Mouse (Mus musculus): ENCODE results near the gene Ndufa4l2. TPM values are rescaled to one million over a fixed set of nuclear protein-coding genes. Genes with fewer than 3 reads are reported as not detected.
A peak's percentile ranks its signal among the peaks of the same experiment; 100 is the strongest.

Gene Ndufa4l2
- polyA plus RNA-seq, 1 experiment = 13.0 TPM

DNA sequence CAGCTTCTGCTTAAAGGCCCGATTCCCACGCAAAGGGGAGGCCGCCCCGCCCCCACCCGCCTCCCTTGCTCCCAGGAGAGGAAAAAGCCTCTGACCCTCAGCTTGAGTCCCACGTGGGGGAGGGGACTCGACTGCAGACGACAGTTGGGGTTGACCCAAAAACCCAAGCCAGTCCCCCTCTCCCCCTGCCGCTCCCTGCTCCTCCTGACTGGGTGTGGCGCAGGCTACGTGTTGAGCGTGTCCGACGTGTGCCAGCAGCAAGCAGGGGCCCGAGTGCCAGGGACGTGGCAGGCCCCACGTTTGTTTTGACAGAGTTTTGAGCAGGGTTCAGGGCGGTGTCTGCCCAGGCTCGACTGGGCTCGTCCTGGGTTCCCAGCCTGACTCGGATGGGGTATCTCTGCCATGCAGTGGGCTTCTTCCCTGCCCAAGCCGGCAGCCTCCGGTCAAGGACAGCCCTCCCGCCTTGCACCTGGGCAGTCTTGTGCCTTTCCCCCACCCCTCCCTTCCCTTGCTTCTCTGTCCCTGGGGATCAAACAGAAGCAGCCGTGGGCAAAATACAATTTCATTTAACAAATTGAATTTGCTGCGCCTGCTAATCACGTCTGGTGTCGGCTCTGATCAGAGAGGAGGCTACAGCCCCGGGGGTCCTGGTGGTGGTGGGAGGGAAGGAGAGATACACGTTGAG, 2.0 kb downstream of the Ndufa4l2 start:
- no peak for TF ChIP-seq POLR2A (IDR thresholded peaks at IDR 0.05; ENCODE audit: borderline replicate concordance, extremely low read depth, insufficient read depth, insufficient read length, poor library complexity, severe bottlenecking)
- no peak for TF ChIP-seq CTCF (IDR thresholded peaks at IDR 0.05; ENCODE audit: borderline replicate concordance, extremely low read depth, insufficient read depth, insufficient read length)
- DNase-seq (ENCODE audit: low read depth) = peak; percentile 61

- TF ChIP-seq CTCF (IDR thresholded peaks at IDR 0.05; ENCODE audit: borderline replicate concordance, extremely low read depth, insufficient read depth, insufficient read length) (no peak), POLR2A (IDR thresholded peaks at IDR 0.05; ENCODE audit: borderline replicate concordance, extremely low read depth, insufficient read depth, insufficient read length, poor library complexity, severe bottlenecking) (no peak)
- no peak for DNase-seq (ENCODE audit: low read depth)
Observed at GRCm38 (mm10) chr10:127517941-127518340, 3.2 kb downstream of the Ndufa4l2 start.

- TF ChIP-seq POLR2A (IDR thresholded peaks at IDR 0.05; ENCODE audit: borderline replicate concordance, extremely low read depth, insufficient read depth, insufficient read length, poor library complexity, severe bottlenecking) (no peak), CTCF (IDR thresholded peaks at IDR 0.05; ENCODE audit: borderline replicate concordance, extremely low read depth, insufficient read depth, insufficient read length) (no peak)
- no peak for DNase-seq (ENCODE audit: low read depth)
Observed at GRCm38 (mm10) chr10:127519041-127519701, 4.4 kb downstream of the Ndufa4l2 start.

DNA sequence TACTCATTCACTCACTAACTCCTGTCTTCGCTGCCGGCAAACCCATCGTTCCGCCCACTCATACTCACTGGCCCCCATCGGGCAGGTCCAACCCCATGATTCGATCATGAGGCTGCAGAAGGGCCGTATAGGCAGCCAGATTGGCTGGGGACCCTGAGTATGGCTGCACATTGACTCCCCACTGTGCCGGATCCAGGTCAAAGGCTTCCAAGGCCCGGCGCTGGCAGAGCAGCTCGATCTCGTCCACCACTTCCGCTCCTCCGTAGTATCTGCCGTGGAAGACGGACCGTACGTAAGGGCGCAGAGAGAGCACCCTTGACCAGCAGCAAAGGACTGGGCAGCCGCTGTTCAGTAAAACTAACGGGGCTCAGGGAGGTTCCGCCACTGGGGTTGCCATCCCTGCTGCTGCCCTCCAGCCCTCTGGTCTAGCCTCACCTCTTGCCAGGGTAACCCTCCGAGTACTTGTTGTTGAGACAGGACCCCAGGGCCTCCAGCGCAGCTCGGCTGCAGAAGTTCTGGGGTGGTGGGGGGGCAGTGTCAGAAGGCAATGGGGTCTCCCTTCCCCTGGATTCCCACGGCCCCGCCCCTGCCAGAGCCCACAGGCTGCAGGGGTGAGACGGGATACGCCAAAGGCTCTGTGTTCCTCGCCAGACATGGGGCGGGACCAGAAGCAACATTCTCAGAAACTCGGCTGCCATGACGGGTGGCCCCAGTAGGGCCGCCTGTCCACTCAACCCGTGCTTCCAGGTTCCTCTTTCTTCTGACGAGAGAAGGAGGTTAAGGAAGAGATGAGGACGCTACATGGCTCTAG, 5.3 kb downstream of the Ndufa4l2 start:
- DNase-seq (ENCODE audit: low read depth) = no peak

GRCm38 (mm10) chr10:127520714-127521357, 6.1 kb downstream of the Ndufa4l2 start:
- no peak for DNase-seq (ENCODE audit: low read depth)
- TF ChIP-seq POLR2A (IDR thresholded peaks at IDR 0.05; ENCODE audit: borderline replicate concordance, extremely low read depth, insufficient read depth, insufficient read length, poor library complexity, severe bottlenecking) (no peak), CTCF (IDR thresholded peaks at IDR 0.05; ENCODE audit: borderline replicate concordance, extremely low read depth, insufficient read depth, insufficient read length) (no peak)

More for the DNA sequence above, 5.3 kb downstream of the Ndufa4l2 start:
- TF ChIP-seq POLR2A (IDR thresholded peaks at IDR 0.05; ENCODE audit: borderline replicate concordance, extremely low read depth, insufficient read depth, insufficient read length, poor library complexity, severe bottlenecking) (no peak), CTCF (IDR thresholded peaks at IDR 0.05; ENCODE audit: borderline replicate concordance, extremely low read depth, insufficient read depth, insufficient read length) (no peak)

DNA sequence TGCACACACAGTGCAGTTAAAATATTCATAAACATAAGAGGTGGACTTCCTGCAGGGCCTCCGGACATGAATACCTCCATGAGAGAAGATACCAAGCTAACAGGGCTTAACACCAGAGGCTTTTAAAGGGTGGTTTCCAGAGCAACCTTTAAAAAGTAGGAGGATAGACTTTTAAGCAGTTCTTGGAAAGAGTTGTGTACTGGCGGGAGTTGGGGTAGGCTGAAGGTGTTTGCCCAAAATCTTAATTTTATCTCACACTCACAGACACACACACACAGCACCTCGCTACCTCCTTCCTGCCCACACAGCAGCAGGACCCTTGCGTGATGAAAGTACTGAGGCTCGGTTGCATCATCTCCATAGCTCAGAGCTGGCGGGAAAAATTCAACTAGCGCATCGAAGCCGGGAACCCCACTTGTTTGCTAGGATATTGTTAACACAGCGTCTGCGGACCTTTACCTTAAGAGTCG, 6.9 kb downstream of the Ndufa4l2 start:
- TF ChIP-seq POLR2A (IDR thresholded peaks at IDR 0.05; ENCODE audit: borderline replicate concordance, extremely low read depth, insufficient read depth, insufficient read length, poor library complexity, severe bottlenecking) (no peak), CTCF (IDR thresholded peaks at IDR 0.05; ENCODE audit: borderline replicate concordance, extremely low read depth, insufficient read depth, insufficient read length) (no peak)
- DNase-seq (ENCODE audit: low read depth) = no peak

DNA sequence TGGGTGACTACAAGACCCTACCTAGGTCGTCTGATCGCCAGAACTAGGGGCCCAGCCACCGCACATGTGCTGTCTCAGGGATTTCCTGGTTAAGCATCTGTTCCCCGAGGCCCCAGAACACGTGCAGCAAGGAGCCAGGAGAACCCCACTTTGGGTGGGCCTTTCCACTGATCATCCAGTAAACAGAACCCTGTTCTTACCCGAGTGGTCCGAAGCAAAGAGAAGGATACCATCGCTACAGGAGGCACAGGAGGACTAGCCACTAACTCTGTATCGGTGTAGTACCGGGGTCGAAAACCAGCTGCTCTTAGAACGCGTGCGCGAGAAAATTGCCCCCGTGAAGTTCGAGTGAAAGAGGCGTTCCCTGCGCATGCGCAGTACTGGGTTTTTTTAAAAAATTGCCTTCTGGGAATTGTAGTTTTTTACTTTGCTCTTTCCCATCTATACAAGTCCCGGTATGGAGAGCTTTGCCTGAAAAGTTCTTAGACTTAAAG, 7.4 kb downstream of the Ndufa4l2 start, which contains the start of gene Shmt2:
Gene Shmt2, minus strand, starts transcription at position 357 of the 494 bp plus-strand sequence.
- peak; percentile 97 for DNase-seq (ENCODE audit: low read depth)
- TF ChIP-seq CTCF (IDR thresholded peaks at IDR 0.05; ENCODE audit: borderline replicate concordance, extremely low read depth, insufficient read depth, insufficient read length) = no peak
- no peak for TF ChIP-seq POLR2A (IDR thresholded peaks at IDR 0.05; ENCODE audit: borderline replicate concordance, extremely low read depth, insufficient read depth, insufficient read length, poor library complexity, severe bottlenecking)

DNA sequence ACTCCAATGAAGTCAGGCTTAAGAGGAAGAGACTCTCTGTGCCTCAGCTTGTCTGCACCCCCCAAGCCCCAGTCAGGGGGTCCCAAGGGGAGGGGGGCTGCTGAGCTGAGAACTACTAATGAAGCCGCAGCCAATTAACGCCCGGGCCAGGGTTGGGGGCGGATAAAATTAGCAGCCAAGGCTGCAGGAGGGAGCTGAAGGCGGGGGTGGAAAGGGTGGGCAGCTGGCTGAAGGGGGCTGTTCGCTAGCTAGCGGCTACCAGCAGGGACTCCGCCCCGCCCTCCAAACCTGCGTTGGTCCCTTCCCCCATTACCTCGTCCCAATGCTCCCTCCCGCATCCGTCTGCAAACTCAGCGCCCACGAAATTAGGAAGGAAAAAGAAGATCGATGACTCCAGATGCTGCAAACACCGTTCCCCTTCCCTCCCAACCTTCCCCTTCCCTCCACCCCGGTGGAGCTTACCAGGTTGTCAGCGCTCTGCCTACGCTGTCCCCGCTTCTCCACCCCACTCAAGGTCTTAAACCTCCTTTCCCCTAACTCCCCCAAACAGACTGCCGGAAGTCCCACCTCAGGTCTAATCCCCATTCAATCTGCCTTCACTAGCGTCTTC, 10.0 kb downstream of the Ndufa4l2 start:
- peak; percentile 82 for DNase-seq (ENCODE audit: low read depth)
- TF ChIP-seq CTCF (IDR thresholded peaks at IDR 0.05; ENCODE audit: borderline replicate concordance, extremely low read depth, insufficient read depth, insufficient read length) (no peak), POLR2A (IDR thresholded peaks at IDR 0.05; ENCODE audit: borderline replicate concordance, extremely low read depth, insufficient read depth, insufficient read length, poor library complexity, severe bottlenecking) (no peak)

DNA sequence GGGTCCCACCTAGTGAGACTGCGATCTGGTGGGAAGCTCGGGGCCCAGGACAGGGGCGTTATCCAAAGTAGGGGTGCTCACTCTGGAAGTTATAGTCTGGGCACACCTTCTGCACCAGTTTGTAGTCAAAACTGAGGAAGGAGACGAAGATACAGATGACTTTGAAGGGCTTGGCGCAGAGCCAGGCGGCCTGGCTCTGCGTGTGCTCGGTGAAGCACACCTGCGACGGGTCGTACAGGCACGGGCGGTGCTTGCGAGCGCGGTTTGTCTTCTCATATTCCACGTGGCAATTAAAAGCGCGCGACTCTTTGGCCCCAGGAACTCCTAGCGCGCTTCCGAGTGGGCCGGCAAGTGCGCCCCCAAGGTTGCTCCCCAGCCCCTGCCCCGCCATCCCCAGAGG, 11.3 kb downstream of the Ndufa4l2 start:
- DNase-seq (ENCODE audit: low read depth) = no peak

DNA sequence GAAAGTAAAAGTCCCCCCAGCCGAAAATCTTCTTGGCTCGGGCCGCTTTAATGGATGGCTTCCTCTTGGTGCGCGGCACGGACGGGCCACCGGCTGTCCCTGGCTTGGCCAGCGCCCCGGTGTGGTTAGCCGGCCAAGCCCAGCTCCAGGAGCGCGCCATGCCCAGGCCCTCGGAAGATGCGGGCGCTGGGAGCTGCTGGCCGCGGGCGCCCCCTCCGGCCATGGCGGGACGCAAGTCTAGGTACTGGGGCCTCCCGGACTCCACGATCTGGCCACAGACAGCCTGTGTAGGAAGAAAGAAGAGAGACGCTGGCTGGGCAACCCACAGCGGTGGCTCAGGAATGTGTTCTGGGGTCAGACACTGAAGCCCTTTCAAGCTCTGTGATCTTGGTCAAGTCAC, 11.9 kb downstream of the Ndufa4l2 start:
- 0 out of 2 replicates have a peak, but pooled peaks have one; percentile 32 for TF ChIP-seq CTCF (IDR thresholded peaks at IDR 0.05; ENCODE audit: borderline replicate concordance, extremely low read depth, insufficient read depth, insufficient read length)
- no peak for TF ChIP-seq POLR2A (IDR thresholded peaks at IDR 0.05; ENCODE audit: borderline replicate concordance, extremely low read depth, insufficient read depth, insufficient read length, poor library complexity, severe bottlenecking)
- DNase-seq (ENCODE audit: low read depth) = peak; percentile 53

More for the DNA sequence above, 11.3 kb downstream of the Ndufa4l2 start:
- no peak for TF ChIP-seq CTCF (IDR thresholded peaks at IDR 0.05; ENCODE audit: borderline replicate concordance, extremely low read depth, insufficient read depth, insufficient read length)
- TF ChIP-seq POLR2A (IDR thresholded peaks at IDR 0.05; ENCODE audit: borderline replicate concordance, extremely low read depth, insufficient read depth, insufficient read length, poor library complexity, severe bottlenecking) = no peak

Data from brain, embryonic 14.5 days (tissue).